Mouse (Mus musculus): ENCODE measurements around the gene Rpl38. TPM values are rescaled to one million over a fixed set of nuclear protein-coding genes. Genes with fewer than 3 reads are reported as not detected.

Rpl38 gene
- polyA plus RNA-seq, 1 experiment from 2014 or later = 935 TPM

DNA sequence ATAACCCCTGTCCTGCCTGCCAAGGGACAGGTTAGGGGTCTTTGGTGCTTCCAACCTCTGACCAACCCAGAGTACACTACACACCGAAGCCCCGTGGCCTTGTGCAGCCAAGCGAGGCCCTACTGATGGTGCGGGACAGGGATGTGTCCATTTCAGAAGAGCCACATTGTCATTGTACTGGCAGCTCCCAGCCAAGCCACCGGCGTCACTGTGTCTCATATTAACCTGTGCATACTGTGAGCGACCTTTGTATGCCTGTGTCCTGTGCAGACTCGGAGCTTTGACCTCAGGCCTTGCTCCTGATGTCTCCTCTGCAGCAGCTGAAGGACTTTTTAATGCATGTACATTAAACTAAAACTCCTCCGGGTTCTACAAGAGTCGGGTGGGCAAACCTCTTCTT is 52.2 kb downstream of the Rpl38 start:
- H3K27me3 ChIP-seq (replicated peaks; ENCODE audit: control insufficient read depth, insufficient read depth, low read length) = no peaks in the 10 kb centered on the region
- no peak for ATAC-seq
- H3K4me3 ChIP-seq (ENCODE audit: low read depth, low read length) = no peak overlapping the region
- H3K4me2 ChIP-seq (replicated peaks; ENCODE audit: low read depth) = no peak overlapping the region
- no peak overlapping the region for H3K9ac ChIP-seq (ENCODE audit: low read depth, low read length)
- TF ChIP-seq CTCF (IDR thresholded peaks at IDR 0.05; ENCODE audit: low read depth) = no peak
- peaks cover 6% of the 10 kb centered on the region; the same call in 1 of the 2 replicates for H3K36me3 ChIP-seq (ENCODE audit: control insufficient read depth, insufficient read depth)
- no peak overlapping the region for H3K27ac ChIP-seq (ENCODE audit: low read depth, low read length)
- WGBS = 91% methylated on average over 10 of the region's 10 CpGs
- no peaks in the 10 kb centered on the region; the same call in 1 of the 2 replicates for H3K4me1 ChIP-seq (replicated peaks; ENCODE audit: control insufficient read depth, insufficient read depth, low read length)
- no peaks in the 10 kb centered on the region for H3K9me3 ChIP-seq (ENCODE audit: control insufficient read depth)

Other genes starting within 250 kb of the Rpl38 start
- gene Ttyh2, start 6.9 kb downstream of the Rpl38 start, polyA plus RNA-seq (2015; fragmentation: Nextera tagmentation; extraction: Ambion mirVana) = 73.4 and 80.0 TPM in 2 replicates
- 0.12 and 0.22 TPM in 2 replicates for gene Dnaic2, start 58.9 kb downstream of the Rpl38 start, polyA plus RNA-seq (2015; fragmentation: Nextera tagmentation; extraction: Ambion mirVana)
- gene Kif19a, start 96.9 kb downstream of the Rpl38 start, polyA plus RNA-seq (2015; fragmentation: Nextera tagmentation; extraction: Ambion mirVana) = 0.21 and 0.67 TPM in 2 replicates
- 0.14 and 0.20 TPM in 2 replicates for gene Btbd17, start 127.4 kb downstream of the Rpl38 start, polyA plus RNA-seq (2015; fragmentation: Nextera tagmentation; extraction: Ambion mirVana)
- gene Gpr142, start 130.4 kb downstream of the Rpl38 start, polyA plus RNA-seq (2015; fragmentation: Nextera tagmentation; extraction: Ambion mirVana) = not detected in 2 replicates
- gene Gprc5c, start 182.6 kb downstream of the Rpl38 start, polyA plus RNA-seq (2015; fragmentation: Nextera tagmentation; extraction: Ambion mirVana) = 2.3 and 2.8 TPM in 2 replicates
- gene Cd300a, start 221.5 kb downstream of the Rpl38 start, polyA plus RNA-seq (2015; fragmentation: Nextera tagmentation; extraction: Ambion mirVana) = 2.2 and 2.3 TPM in 2 replicates

Data from intestine, postnatal 0 days (tissue).